Mouse (Mus musculus): Measurements from ENCODE around the gene Emp1. TPM values are rescaled to one million over a fixed set of nuclear protein-coding genes. Genes with fewer than 3 reads are reported as not detected.

Gene Emp1
- total RNA-seq (2021), result 100 to 1,000 TPM; 233 to 234 TPM

DNA sequence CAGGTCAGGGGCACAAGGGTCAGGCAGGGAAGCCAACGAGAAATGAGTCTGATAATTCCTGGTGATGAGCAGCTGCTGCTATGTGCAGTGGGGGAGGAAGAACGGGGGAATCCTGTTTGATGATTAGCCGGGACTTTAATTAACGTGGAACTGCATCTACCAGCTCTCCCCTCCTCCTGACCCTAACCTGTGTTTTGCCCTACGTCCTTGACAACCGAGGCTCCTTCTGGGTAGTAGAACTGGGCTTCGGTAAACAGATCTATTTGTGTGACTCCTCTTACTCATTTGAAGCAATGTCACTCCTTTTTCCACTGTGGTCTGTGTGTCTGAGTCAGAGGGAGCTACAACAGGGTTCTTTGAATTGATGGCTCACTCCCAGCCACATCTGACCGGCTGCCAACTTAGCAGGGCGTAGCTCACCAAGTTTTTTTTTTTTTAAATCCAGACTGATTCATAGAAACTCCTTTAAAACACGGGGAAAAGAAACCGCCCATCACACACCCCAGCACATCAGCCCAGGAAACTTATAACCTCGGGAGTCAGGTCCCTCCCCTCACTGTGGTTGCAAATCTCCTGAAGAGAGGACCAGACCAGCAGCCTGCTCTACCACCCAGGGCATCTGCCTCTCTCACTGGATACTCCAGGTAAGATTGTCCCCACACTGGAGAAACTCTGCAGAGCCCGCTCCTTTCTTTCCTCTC lies at the start of gene Emp1:
TSS of gene Emp1 (plus strand) at position 87 of the 701 bp plus-strand sequence.
- DNase-seq, result peak; percentile 91

GRCm38 (mm10) chr6:135313981-135314380 lies 48.4 kb upstream of the Emp1 start:
- DNase-seq, result peak; percentile 49

- no peak for DNase-seq
These were observed 46.2 kb upstream of the Emp1 start for GRCm38 (mm10) chr6:135316141-135316540.

DNA sequence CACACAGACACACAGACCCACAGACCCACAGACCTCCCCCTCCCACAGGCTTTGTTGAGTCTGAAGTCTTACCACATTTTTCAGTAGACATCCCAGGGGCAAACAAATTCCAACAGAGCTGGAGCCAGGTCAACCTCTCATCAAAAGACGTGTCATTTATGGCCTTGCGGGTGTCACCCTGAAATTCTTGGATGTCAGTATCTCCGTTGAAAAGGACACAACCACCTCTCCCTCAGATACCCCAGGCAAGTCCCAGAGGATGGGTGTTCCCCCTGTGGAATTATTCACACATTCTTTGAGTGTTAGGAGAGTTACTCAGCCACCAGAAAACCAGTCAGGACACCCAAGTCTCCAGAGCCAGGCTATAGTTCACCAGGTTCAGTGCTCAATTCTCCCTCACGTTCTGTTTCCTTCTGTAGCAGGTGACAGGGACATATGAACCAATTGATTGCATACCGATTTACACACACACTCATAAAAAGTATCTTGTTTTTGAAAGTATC lies 42.9 kb upstream of the Emp1 start:
- no peak for DNase-seq

- DNase-seq, result peak; percentile 38
These were observed 39.6 kb upstream of the Emp1 start for GRCm38 (mm10) chr6:135322749-135323148.

DNA sequence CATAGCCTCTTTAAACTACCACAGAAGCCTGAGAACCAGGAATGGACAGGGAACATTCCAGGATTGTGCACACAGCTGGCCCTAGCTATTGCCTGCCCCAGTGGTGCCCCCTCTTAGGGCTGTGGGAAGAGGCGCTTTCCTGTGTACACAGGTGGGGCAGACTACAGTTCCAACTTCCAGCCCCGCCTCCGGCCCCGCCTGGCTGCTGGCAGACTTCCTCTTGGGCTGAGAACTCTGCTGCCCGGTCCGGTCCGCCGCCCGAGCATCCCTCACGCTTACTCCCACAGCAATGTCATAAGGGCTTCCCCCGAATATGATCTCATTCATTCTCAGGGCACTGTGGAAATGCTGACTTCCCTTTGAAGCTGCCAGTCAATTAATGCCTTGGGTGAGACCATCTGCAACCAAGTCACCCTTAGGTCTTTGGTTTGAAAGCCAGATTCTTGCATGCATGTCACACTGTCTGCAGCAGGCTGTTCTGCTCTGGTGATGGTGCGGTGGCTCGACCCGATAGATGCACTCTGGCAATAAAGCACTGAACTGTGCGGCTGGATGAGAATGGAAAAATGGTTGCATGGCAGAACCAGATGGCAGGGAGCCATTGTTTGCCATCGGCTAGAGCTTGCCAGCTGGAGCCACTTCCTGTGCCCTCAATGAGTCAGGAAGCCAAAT lies 38.9 kb upstream of the Emp1 start:
- peak; percentile 72 for DNase-seq

DNA sequence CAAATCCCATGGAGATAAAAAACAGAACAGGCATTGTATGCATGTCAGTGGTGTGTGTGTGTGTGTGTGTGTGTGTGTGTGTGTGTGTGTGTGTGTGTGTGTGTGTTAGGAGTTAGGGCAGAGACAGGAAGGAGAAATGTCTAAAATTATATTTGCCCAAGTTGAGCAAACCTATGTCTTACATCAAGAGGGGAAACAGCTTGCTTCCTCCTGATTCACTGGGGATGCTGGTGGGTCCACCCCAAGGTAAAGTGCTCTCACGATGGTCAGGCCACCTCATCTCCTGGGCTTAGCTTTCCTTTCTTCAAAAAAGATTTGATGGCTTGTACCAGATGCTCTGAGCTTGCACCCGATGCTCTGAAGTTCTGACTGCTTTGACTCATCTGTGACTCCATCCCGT lies 38.2 kb upstream of the Emp1 start:
- no peak for DNase-seq

DNA sequence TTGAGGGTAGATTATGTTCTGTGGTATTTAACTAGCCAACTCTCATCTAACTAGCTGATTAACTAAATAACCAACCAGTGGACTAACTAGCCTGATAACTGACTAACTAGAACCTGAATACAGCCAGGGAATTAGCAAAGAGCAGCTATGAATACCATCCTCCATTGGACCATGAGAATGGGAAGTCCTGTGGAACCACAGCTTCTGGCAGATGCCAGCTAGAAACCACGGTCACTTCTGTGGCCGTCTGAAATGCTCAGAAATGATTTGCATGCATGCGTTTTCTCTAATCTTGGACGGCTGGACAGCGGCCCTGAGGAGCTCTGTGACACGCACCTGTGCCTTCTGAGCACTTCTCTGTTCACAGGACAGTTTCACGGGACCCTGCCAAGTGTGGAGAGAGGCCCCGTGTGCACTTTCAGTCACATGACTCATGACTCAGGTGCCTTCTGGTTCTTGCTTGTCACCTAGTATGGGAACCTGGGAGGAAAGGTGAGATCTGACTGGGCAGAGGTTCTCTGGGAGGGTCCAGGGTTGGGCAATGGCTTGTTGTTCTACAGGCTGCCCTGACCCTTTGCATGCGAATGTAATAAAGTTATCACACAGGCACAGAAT lies 37.6 kb upstream of the Emp1 start:
- no peak for DNase-seq

GRCm38 (mm10) chr6:135326847-135327246 lies 35.5 kb upstream of the Emp1 start:
- no peak for DNase-seq

- peak; percentile 25 for DNase-seq
These were observed 30.4 kb upstream of the Emp1 start for GRCm38 (mm10) chr6:135331916-135332315.

DNA sequence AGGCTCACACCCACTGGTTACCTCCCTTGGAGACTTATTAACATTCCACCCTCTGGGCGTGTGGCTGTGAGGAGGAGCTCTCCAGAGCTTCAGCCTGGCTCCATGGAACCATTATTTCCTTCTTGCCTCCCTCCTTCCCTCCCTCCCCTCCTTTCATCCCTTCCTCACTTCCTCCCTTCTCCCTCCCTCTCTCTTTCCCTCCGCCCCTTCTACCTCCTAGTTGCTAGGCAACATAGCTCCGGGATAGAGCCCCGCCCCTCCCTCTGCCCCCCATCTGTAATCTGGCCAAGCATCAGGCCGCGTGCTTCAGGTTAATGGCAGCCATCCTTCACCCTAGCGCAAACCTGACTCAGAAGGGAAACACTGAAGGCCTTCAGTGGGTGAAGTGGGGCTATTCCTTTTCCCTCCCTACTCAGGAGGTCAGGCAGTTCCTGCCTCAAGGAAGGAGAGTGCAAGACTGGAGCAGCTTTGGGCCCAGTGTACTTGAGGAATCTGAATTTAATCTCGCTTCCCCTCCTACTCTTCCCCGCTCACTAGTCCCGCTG lies 29.5 kb upstream of the Emp1 start:
- DNase-seq, result peak; percentile 29

GRCm38 (mm10) chr6:135333994-135334651 lies 28.2 kb upstream of the Emp1 start:
- peak; percentile 47 for DNase-seq

DNA sequence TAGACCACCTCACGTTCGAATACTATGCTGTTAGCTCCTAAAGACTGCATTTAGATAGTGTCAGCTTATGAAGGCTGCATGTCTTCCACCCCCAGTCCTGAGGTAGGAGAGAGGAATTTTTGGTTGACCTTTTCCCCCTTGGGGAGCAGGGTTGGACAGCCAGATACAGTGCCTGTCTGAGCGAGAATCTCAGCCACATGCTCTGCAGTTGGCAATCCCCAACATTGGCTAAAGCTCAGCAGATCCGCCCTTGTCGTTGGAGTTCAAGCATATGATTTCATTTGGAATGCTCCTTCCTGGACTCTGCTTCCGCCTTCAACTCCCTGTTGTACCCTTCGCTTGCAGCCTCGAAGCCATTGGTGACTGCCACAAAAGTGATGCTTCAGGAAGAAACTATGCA lies 26.0 kb upstream of the Emp1 start:
- no peak for DNase-seq

GRCm38 (mm10) chr6:135340355-135341075 lies 21.8 kb upstream of the Emp1 start:
- DNase-seq, result peak; percentile 34

DNA sequence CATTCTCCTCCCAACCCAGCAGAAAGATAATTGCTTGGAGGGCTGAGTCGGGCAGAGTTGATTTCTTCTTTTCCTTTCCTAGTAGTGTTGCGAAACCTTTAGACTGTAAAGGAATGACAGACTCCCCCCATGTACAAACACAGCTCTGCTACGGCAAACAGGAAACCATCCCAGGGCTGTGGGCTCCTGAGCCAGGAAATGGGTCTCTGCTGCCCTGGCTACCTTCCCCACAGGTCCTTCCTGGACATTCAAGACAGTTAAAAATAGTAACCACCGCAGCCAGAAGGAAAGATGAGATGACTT lies 21.3 kb upstream of the Emp1 start:
- no peak for DNase-seq

DNA sequence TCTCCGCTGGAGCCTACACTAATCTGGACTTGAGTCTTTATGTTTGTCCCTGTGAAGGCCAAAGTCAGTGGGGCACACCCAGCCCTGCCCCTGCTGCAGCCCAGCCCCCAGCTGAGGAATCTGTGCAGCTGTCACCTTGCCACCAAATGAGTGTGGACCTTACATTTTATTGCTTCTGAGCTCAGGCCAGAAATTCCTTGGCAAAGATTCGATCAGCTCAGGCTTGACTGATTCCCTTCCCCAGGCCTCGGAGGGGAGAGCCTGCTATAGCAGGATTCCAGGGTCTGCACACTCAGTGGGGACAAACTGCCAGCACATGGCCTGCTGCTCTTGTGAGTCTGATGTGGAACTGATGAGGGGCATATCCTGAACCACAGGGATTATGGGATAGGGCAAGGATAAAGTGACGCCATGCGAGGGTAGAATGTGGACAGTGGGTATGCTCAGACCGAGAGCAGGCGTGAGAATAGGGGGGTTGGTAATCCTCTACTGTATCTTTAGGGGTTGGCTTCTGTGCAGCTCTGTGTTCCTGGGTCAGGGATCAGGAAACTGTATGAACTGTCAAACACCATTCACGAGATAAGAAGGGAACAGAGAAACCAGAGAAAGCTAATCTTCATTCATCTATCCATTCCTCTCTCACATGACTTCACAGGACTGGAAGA lies 10.6 kb upstream of the Emp1 start:
- peak; percentile 61 for DNase-seq

DNA sequence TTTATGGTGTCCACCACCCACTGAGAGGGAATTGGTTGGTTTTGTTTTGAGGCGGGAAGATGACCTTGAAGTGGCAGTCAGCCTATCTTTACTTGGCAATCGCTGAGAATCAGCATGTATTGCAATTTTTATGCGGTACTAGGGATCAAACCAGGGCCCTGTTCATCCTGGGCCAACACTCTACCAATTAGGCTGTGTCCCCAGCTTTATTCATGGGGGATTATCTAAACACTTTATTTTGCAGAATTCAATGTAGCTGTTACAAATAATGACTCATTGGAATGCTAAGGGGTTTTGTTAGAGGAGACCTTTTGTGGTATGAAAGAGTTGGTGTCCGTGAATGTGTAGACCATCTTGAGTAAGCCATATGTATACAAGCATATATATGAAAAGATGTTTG lies 9.8 kb upstream of the Emp1 start:
- DNase-seq, result no peak

DNA sequence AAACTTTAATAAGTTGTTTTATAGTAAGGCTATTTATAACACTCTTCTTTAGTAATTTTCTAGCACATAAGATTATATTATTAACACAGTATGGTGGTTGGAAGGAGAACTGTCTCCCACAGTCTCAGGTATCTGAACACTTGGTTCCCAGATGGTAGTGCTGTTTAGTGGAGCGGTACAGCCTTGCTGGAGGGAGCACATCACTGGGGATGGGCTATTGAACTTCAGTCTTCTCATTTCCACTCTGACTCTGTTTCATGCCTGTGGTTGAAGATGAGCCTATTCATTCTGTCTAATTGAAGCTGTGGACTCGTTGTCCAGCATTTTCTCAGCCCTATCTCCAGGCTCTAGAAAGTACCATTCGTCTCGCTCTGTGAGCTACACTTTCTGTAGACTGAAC lies 7.4 kb upstream of the Emp1 start:
- DNase-seq, result no peak

GRCm38 (mm10) chr6:135360331-135360730 lies 2.0 kb upstream of the Emp1 start:
- DNase-seq, result no peak

GRCm38 (mm10) chr6:135362098-135362458 lies 267 bp upstream of the Emp1 start:
- no peak for DNase-seq

DNA sequence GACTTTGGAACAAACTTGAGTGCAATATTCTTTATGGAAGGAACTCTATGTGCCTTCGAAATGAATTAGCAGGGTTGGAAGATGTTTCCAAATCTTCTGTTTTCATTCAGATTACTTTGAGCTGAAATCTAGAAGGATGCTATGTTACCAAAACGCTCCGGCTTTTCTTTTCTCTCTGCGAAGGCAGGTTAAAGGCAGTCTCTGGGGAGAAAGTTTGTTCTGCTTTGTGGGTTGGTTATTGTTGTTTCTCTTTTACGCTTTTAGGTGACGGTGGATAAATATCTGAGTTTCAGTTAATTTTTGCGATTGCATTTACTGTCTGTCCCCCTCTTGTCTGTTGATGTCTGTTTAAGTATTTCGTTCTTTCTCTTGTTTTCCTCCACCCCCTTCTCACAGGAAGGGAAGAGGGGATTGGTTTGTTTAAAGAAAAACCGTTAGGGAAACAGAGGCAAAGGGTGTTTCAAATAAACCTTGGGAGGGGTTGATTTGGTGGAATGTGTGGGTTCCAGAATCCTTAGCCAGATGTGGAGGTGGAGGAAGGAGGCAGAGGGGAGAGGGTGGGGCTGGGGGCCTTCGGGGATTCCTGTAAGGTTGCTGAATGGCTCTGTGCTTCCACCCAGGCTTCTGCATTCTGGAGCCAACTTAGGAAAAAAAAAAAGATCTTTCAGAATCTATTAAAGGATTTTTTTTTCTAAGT lies 1.1 kb downstream of the Emp1 start:
- DNase-seq, result no peak

Measured in heart, postnatal 4 days (tissue).